Mouse (Mus musculus): ENCODE results near the gene Inpp4b. TPM values are rescaled to one million over a fixed set of nuclear protein-coding genes. Genes with fewer than 3 reads are reported as not detected.

Inpp4b gene
- total and polyA plus RNA-seq, 3 experiments: 0.59 to 36.8 (median 35.6) TPM

GRCm38 (mm10) chr8:81824975-81825374, 482.6 kb downstream of the Inpp4b start:
- TF ChIP-seq GATA1 (IDR thresholded peaks at IDR 0.05; ENCODE audit: borderline replicate concordance, low read length) (no peak), TAL1 (conservative IDR thresholded peaks at IDR 0.05; ENCODE audit: low read depth, low read length) (no peak), GATA2 (IDR thresholded peaks at IDR 0.05; ENCODE audit: borderline replicate concordance, low read depth, low read length) (no peak), CTCF (IDR thresholded peaks at IDR 0.05; ENCODE audit: low read depth, low read length) (no peak), POLR2AphosphoS5 (IDR thresholded peaks at IDR 0.05; ENCODE audit: insufficient replicate concordance, low read depth, low read length) (no peak)
- ATAC-seq (ENCODE audit: extremely low read depth, insufficient number of reproducible peaks, low FRiP score, poor library complexity, severe bottlenecking) (no peak), DNase-seq (ENCODE audit: low spot score) (no peak)
- Histone ChIP-seq H3K4me3 (ENCODE audit: low read depth, low read length) (no peak overlapping the region), H3K9me3 (replicated peaks) (no peaks in the 10 kb centered on the region), H3K27me3 (ENCODE audit: insufficient read depth, low read length) (no peaks in the 10 kb centered on the region), H3K4me1 (ENCODE audit: insufficient read depth, low read depth, low read length) (no peaks in the 10 kb centered on the region), H3K36me3 (replicated peaks) (peaks cover 9% of the 10 kb centered on the region)

DNA sequence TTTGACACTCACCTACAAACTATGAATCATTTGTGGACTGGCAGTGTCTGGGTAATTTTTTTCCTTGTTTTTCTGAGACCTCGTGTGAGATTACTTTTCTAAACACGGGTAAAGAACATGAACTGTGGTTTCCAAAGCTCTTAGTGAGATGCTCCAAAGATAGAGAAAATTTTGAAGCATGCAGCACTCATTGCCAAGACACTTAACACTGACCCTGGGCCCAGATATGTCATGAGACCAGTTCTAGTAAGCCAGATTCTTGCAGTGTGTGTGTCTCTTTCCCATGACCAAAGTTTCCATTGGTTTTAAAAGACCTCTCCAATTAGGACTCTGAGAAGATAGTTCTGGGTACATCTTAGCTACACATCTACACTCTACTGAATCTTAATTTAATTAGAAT, 484.1 kb downstream of the Inpp4b start:
- no peak for TF ChIP-seq POLR2AphosphoS5 (IDR thresholded peaks at IDR 0.05; ENCODE audit: insufficient replicate concordance, low read depth, low read length)
- no peak for ATAC-seq (ENCODE audit: extremely low read depth, insufficient number of reproducible peaks, low FRiP score, poor library complexity, severe bottlenecking)
- no peaks in the 10 kb centered on the region for H3K4me1 ChIP-seq (ENCODE audit: insufficient read depth, low read depth, low read length)
- H3K4me3 ChIP-seq (ENCODE audit: low read depth, low read length): no peak overlapping the region
- H3K27me3 ChIP-seq (ENCODE audit: insufficient read depth, low read length): no peaks in the 10 kb centered on the region
- no peak for DNase-seq (ENCODE audit: low spot score)
- peaks cover 7% of the 10 kb centered on the region for H3K36me3 ChIP-seq (replicated peaks)
- no peaks in the 10 kb centered on the region for H3K9me3 ChIP-seq (replicated peaks)

DNA sequence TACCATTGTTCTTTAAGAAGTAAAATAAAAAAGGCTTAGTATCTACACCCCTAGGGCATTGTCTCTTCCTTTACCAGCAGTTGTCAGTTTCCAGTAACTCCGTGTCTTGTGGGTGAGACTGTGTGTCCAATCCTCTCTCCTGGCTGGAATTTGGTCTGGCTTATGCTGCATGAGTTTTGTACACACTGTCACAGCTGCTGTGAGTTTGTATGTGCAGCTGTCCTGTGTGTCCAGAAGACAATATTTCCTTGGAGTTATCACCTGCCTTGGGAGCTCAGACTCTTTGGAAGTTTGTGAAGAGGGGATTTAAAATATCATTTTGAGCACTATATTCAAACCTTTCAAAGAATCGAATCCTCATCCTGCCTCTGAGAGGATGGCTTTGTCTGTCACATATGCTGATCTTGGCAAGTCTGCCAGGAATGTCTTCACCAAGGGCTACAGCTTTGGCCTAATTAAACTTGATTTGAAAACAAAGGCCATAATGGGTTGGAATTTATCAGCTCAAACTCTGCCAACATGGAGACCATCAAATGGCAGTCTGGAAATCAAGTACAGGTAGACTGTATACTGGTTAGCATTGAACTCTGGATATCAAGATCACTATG, 485.1 kb downstream of the Inpp4b start:
- Histone ChIP-seq H3K4me1 (ENCODE audit: insufficient read depth, low read depth, low read length) (no peaks in the 10 kb centered on the region), H3K4me3 (ENCODE audit: low read depth, low read length) (no peak overlapping the region), H3K9me3 (replicated peaks) (no peaks in the 10 kb centered on the region), H3K36me3 (replicated peaks) (peaks cover 7% of the 10 kb centered on the region), H3K27me3 (ENCODE audit: insufficient read depth, low read length) (no peaks in the 10 kb centered on the region)
- TF ChIP-seq GATA2 (IDR thresholded peaks at IDR 0.05; ENCODE audit: borderline replicate concordance, low read depth, low read length) (no peak), TAL1 (conservative IDR thresholded peaks at IDR 0.05; ENCODE audit: low read depth, low read length) (no peak)
- DNase-seq (ENCODE audit: low spot score): no peak
- no peak for ATAC-seq (ENCODE audit: extremely low read depth, insufficient number of reproducible peaks, low FRiP score, poor library complexity, severe bottlenecking)

DNA sequence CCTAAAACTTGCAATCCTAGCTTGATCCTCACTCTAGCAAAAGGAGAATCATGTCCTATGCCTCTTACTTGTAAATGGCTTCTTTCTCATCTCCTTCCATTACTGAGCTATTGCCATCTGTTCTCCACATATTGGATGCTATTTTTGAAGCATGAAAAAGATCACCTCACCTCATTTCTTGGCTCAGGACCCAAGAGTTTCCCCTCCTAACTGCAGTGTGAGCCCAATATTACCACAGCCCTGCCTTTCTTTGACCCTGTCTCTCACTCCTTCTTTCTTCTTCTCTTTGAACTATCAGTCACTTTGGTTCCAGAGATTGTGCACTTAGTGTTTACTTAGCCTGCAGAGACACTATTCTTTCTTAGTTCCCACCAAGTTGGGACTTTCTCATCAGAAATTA, 489.1 kb downstream of the Inpp4b start:
- no peak for TF ChIP-seq POLR2AphosphoS5 (IDR thresholded peaks at IDR 0.05; ENCODE audit: insufficient replicate concordance, low read depth, low read length)
- no peak for TF ChIP-seq GATA2 (IDR thresholded peaks at IDR 0.05; ENCODE audit: borderline replicate concordance, low read depth, low read length)
- no peak for TF ChIP-seq CTCF (IDR thresholded peaks at IDR 0.05; ENCODE audit: low read depth, low read length)
- TF ChIP-seq GATA1 (IDR thresholded peaks at IDR 0.05; ENCODE audit: borderline replicate concordance, low read length): no peak
- no peak for TF ChIP-seq TAL1 (conservative IDR thresholded peaks at IDR 0.05; ENCODE audit: low read depth, low read length)
- H3K27me3 ChIP-seq (ENCODE audit: insufficient read depth, low read length): no peaks in the 10 kb centered on the region
- no peaks in the 10 kb centered on the region for H3K9me3 ChIP-seq (replicated peaks)
- no peaks in the 10 kb centered on the region; the same call in 1 of the 2 replicates for H3K4me1 ChIP-seq (ENCODE audit: insufficient read depth, low read depth, low read length)
- ATAC-seq (ENCODE audit: extremely low read depth, insufficient number of reproducible peaks, low FRiP score, poor library complexity, severe bottlenecking) (no peak), DNase-seq (ENCODE audit: low spot score) (no peak)
- H3K4me3 ChIP-seq (ENCODE audit: low read depth, low read length): no peak overlapping the region
- H3K36me3 ChIP-seq (replicated peaks): peaks cover 10% of the 10 kb centered on the region

DNA sequence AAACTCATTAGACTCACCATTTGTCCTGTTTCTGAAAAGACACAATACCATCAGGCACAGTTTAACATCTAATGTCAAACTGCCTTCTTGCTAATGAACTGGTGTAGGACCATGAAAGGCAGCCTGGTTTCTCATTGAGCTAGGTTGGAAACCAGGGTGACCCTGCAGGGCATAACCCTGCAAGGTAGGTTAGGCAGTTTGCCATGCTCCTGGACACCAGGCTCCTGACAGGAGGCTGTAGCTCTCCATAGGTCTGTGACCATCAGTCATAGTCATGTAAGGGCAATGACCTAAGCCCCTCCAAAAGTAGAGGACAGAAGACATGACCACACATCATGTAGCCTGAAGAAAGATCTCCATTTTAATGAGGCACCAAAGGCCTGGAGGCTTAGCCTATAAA, 491.5 kb downstream of the Inpp4b start:
- TF ChIP-seq GATA1 (IDR thresholded peaks at IDR 0.05; ENCODE audit: borderline replicate concordance, low read length) (no peak), POLR2AphosphoS5 (IDR thresholded peaks at IDR 0.05; ENCODE audit: insufficient replicate concordance, low read depth, low read length) (no peak), CTCF (IDR thresholded peaks at IDR 0.05; ENCODE audit: low read depth, low read length) (no peak)
- Histone ChIP-seq H3K27me3 (ENCODE audit: insufficient read depth, low read length) (no peaks in the 10 kb centered on the region), H3K9me3 (replicated peaks) (no peaks in the 10 kb centered on the region), H3K4me3 (ENCODE audit: low read depth, low read length) (no peak overlapping the region), H3K36me3 (replicated peaks) (peaks cover 3% of the 10 kb centered on the region), H3K4me1 (ENCODE audit: insufficient read depth, low read depth, low read length) (no peaks in the 10 kb centered on the region; the same call in 1 of the 2 replicates)
- no peak for DNase-seq (ENCODE audit: low spot score)
- no peak for ATAC-seq (ENCODE audit: extremely low read depth, insufficient number of reproducible peaks, low FRiP score, poor library complexity, severe bottlenecking)

- DNase-seq (ENCODE audit: low spot score) (no peak), ATAC-seq (ENCODE audit: extremely low read depth, insufficient number of reproducible peaks, low FRiP score, poor library complexity, severe bottlenecking) (no peak)
- Histone ChIP-seq H3K4me1 (ENCODE audit: insufficient read depth, low read depth, low read length) (no peaks in the 10 kb centered on the region), H3K9me3 (replicated peaks) (no peaks in the 10 kb centered on the region), H3K27me3 (ENCODE audit: insufficient read depth, low read length) (no peaks in the 10 kb centered on the region), H3K4me3 (ENCODE audit: low read depth, low read length) (no peak overlapping the region), H3K36me3 (replicated peaks) (peaks cover 7% of the 10 kb centered on the region)
- TF ChIP-seq GATA1 (IDR thresholded peaks at IDR 0.05; ENCODE audit: borderline replicate concordance, low read length) (no peak), POLR2AphosphoS5 (IDR thresholded peaks at IDR 0.05; ENCODE audit: insufficient replicate concordance, low read depth, low read length) (no peak), CTCF (IDR thresholded peaks at IDR 0.05; ENCODE audit: low read depth, low read length) (no peak), GATA2 (IDR thresholded peaks at IDR 0.05; ENCODE audit: borderline replicate concordance, low read depth, low read length) (no peak), TAL1 (conservative IDR thresholded peaks at IDR 0.05; ENCODE audit: low read depth, low read length) (no peak)
Observed at GRCm38 (mm10) chr8:81840512-81840911, 498.2 kb downstream of the Inpp4b start.

Measured in G1E (cell line).